In genomic region chr11:74867181-74867580, GRCm38 (mm10) we compare ENCODE assay signal across 9 mouse cellular contexts. TPM values are rescaled to one million over a fixed set of nuclear protein-coding genes. Genes with fewer than 3 reads are reported as not detected.
DNase-seq lines count a peak whose midpoint lies in the region; ATAC-seq and TF ChIP-seq lines count a peak whose summit lies in the region.
"Had no signal": no experiment of that assay in that cellular context is flagged by ENCODE, and none has a peak within 500 bp of the region (broad histone marks: within the 10 kb centered on the region; RNA-seq: fewer than 3 reads in every experiment).

No protein-coding gene starts in this region.

- H3K79me2 ChIP-seq in liver, adult 2 months (ENCODE audit: control insufficient read depth, insufficient read depth, low read length): no peaks in the 10 kb centered on the region

- H3K27ac ChIP-seq in liver, adult 2 months (replicated peaks; ENCODE audit: insufficient read depth, low read depth, low read length): no peak overlapping the region
- no peak overlapping the region for H3K27ac ChIP-seq in liver, postnatal 0 days (ENCODE audit: low read depth)
- H3K27ac ChIP-seq in brown adipose tissue, adult 24 weeks (replicated peaks; ENCODE audit: low read depth, low read length): 0 out of 2 replicates have a peak overlapping the region, but pooled peaks have one; percentile 32
- no peak overlapping the region for H3K27ac ChIP-seq in forebrain, embryonic 10.5 days

- WGBS in liver, adult 2 months: 27% methylated on average over 2 of the region's 2 CpGs
- 73% methylated on average over 2 of the region's 2 CpGs for WGBS in liver, postnatal 0 days (ENCODE audit: insufficient replicate concordance)
- 92% methylated on average over 2 of the region's 2 CpGs for WGBS in forebrain, embryonic 10.5 days

- peaks cover 19% of the 10 kb centered on the region for H3K4me1 ChIP-seq in liver, adult 2 months (ENCODE audit: control insufficient read depth, insufficient read depth, low read length)
- 0 out of 2 replicates have a peak, but pooled peaks cover 2% of the 10 kb centered on the region for H3K4me1 ChIP-seq in liver, postnatal 0 days (ENCODE audit: insufficient read depth)
- H3K4me1 ChIP-seq in brown adipose tissue, adult 24 weeks (ENCODE audit: control insufficient read depth, insufficient read depth, insufficient read length, low read length): peaks cover 9% of the 10 kb centered on the region; the same call in 1 of the 2 replicates
- peaks cover 16% of the 10 kb centered on the region for H3K4me1 ChIP-seq in forebrain, embryonic 10.5 days

- ATAC-seq in liver, postnatal 0 days: no peak
- ATAC-seq in granulocyte monocyte progenitor cell, adult 5-6 weeks (replicated peaks; ENCODE audit: poor library complexity, severe bottlenecking): no peak
- ATAC-seq in megakaryocyte, adult 5-6 weeks (ENCODE audit: poor library complexity, severe bottlenecking): no peak

- no peak for TF ChIP-seq POLR2A in liver, adult 2 months (IDR thresholded peaks at IDR 0.05; ENCODE audit: extremely low read depth, insufficient read depth, low read length)

- no peaks in the 10 kb centered on the region for H3K27me3 ChIP-seq in liver, adult 2 months (ENCODE audit: control insufficient read depth, insufficient read depth, low read length)
- H3K27me3 ChIP-seq in liver, postnatal 0 days (ENCODE audit: insufficient read depth, low read length): no peaks in the 10 kb centered on the region
- H3K27me3 ChIP-seq in forebrain, embryonic 10.5 days (ENCODE audit: poor library complexity, severe bottlenecking): no peaks in the 10 kb centered on the region

- no peak for TF ChIP-seq CTCF in liver, adult 2 months (IDR thresholded peaks at IDR 0.05; ENCODE audit: low read depth, low read length)
- no peak for TF ChIP-seq CTCF in liver, postnatal 0 days (IDR thresholded peaks at IDR 0.05; ENCODE audit: low read depth)

- no peak overlapping the region for H3K9ac ChIP-seq in liver, adult 2 months (ENCODE audit: low read depth, low read length)
- no peak overlapping the region for H3K9ac ChIP-seq in liver, postnatal 0 days (replicated peaks)

- H3K36me3 ChIP-seq in liver, adult 2 months (ENCODE audit: control insufficient read depth, insufficient read depth, low read length): no peaks in the 10 kb centered on the region
- peaks cover 3% of the 10 kb centered on the region; the same call in 1 of the 2 replicates for H3K36me3 ChIP-seq in liver, postnatal 0 days (replicated peaks; ENCODE audit: insufficient read depth, low read length)
- H3K36me3 ChIP-seq in forebrain, embryonic 10.5 days (replicated peaks): peaks cover 45% of the 10 kb centered on the region

- no peak for TF ChIP-seq EP300 in liver, postnatal 0 days (IDR thresholded peaks at IDR 0.05; ENCODE audit: low read depth)

- no peak overlapping the region for H3K4me2 ChIP-seq in liver, postnatal 0 days (ENCODE audit: low read depth, low read length)

- H3K9me3 ChIP-seq in liver, postnatal 0 days (ENCODE audit: low read length): no peaks in the 10 kb centered on the region
- H3K9me3 ChIP-seq in forebrain, embryonic 10.5 days: no peaks in the 10 kb centered on the region

- peak; percentile 99 for DNase-seq in liver, adult 2 months (ENCODE audit: extremely low read depth, low read depth, low spot score)
- DNase-seq in liver, postnatal 0 days: no peak
- peak; percentile 93 to 95 for DNase-seq in cerebellum, postnatal 36 days
- peak; percentile 74 to 82 for DNase-seq in kidney, postnatal 36 days
- no peak for DNase-seq in forebrain, embryonic 10.5 days (ENCODE audit: extremely low spot score, low spot score)
- DNase-seq: liver had no signal

- H3K4me3 ChIP-seq in liver, adult 2 months (ENCODE audit: insufficient read depth, low read depth, low read length): no peak overlapping the region
- H3K4me3 ChIP-seq in liver, postnatal 0 days (ENCODE audit: low read depth, low read length): no peak overlapping the region
- H3K4me3 ChIP-seq in brown adipose tissue, adult 24 weeks (ENCODE audit: insufficient read depth, low read depth, low read length): no peak overlapping the region
- H3K4me3 ChIP-seq in forebrain, embryonic 10.5 days: no peak overlapping the region

RNA-seq across cellular contexts. Expression of gene Sgsm2, which starts 29.7 kb away (rescaled TPM):
- 1.5 and 3.3 TPM in 2 replicates for total RNA-seq in liver, adult 2 months (2014; rRNA removed)
- polyA plus RNA-seq in liver, adult 2 months (2012; rRNA removed): 7.5 and 10.3 TPM in 2 replicates
- 0.79 and 0.87 TPM in 2 replicates for polyA plus RNA-seq in liver, postnatal 0 days (2015; fragmentation: Nextera tagmentation; extraction: Ambion mirVana)
- 2.6 and 3.0 TPM in 2 replicates for polyA plus RNA-seq in brown adipose tissue, adult 24 weeks (2012; ENCODE audit: insufficient read depth, insufficient read length, missing spikeins)
- 6.7 and 8.9 TPM in 2 replicates for total RNA-seq in granulocyte monocyte progenitor cell, adult 5-6 weeks (2014; fragmentation: Nextera tagmentation)
- 2.8 and 3.0 TPM in 2 replicates for total RNA-seq in granulocyte monocyte progenitor cell, adult 5-6 weeks (2017)
- total RNA-seq in megakaryocyte, adult 5-6 weeks (2015): 0.64 and 1.1 TPM in 2 replicates
- 1.2 and 1.6 TPM in 2 replicates for total RNA-seq in megakaryocyte, adult 5-6 weeks (2017)
- polyA plus RNA-seq in forebrain, embryonic 10.5 days (2016; fragmentation: Nextera tagmentation; extraction: Ambion mirVana): 6.5 and 6.8 TPM in 2 replicates

RNA-seq across cellular contexts. Expression of gene Tsr1, which starts 30.7 kb away (rescaled TPM):
- total RNA-seq in liver, adult 2 months (2014; rRNA removed): 9.0 and 10.1 TPM in 2 replicates
- polyA plus RNA-seq in liver, adult 2 months (2012; rRNA removed): 3.8 and 4.9 TPM in 2 replicates
- polyA plus RNA-seq in liver, postnatal 0 days (2015; fragmentation: Nextera tagmentation; extraction: Ambion mirVana): 13.4 and 14.7 TPM in 2 replicates
- polyA plus RNA-seq in brown adipose tissue, adult 24 weeks (2012; ENCODE audit: insufficient read depth, insufficient read length, missing spikeins): 7.0 and 8.4 TPM in 2 replicates
- 52.4 and 58.6 TPM in 2 replicates for total RNA-seq in granulocyte monocyte progenitor cell, adult 5-6 weeks (2014; fragmentation: Nextera tagmentation)
- 87.9 and 96.7 TPM in 2 replicates for total RNA-seq in granulocyte monocyte progenitor cell, adult 5-6 weeks (2017)
- 7.7 and 9.1 TPM in 2 replicates for total RNA-seq in megakaryocyte, adult 5-6 weeks (2015)
- total RNA-seq in megakaryocyte, adult 5-6 weeks (2017): 17.3 and 18.7 TPM in 2 replicates
- 63.0 and 66.1 TPM in 2 replicates for polyA plus RNA-seq in forebrain, embryonic 10.5 days (2016; fragmentation: Nextera tagmentation; extraction: Ambion mirVana)

RNA-seq across cellular contexts. Expression of gene Mnt, which starts 36.5 kb away (rescaled TPM):
- 1.0 and 1.1 TPM in 2 replicates for total RNA-seq in liver, adult 2 months (2014; rRNA removed)
- 4.1 and 4.7 TPM in 2 replicates for polyA plus RNA-seq in liver, adult 2 months (2012; rRNA removed)
- 1.3 and 1.4 TPM in 2 replicates for polyA plus RNA-seq in liver, postnatal 0 days (2015; fragmentation: Nextera tagmentation; extraction: Ambion mirVana)
- polyA plus RNA-seq in brown adipose tissue, adult 24 weeks (2012; ENCODE audit: insufficient read depth, insufficient read length, missing spikeins): 5.6 and 6.2 TPM in 2 replicates
- total RNA-seq in granulocyte monocyte progenitor cell, adult 5-6 weeks (2014; fragmentation: Nextera tagmentation): 14.4 and 20.2 TPM in 2 replicates
- total RNA-seq in granulocyte monocyte progenitor cell, adult 5-6 weeks (2017): 5.3 and 6.0 TPM in 2 replicates
- total RNA-seq in megakaryocyte, adult 5-6 weeks (2015): 14.5 and 17.0 TPM in 2 replicates
- total RNA-seq in megakaryocyte, adult 5-6 weeks (2017): 3.8 and 6.1 TPM in 2 replicates
- 4.7 and 4.9 TPM in 2 replicates for polyA plus RNA-seq in forebrain, embryonic 10.5 days (2016; fragmentation: Nextera tagmentation; extraction: Ambion mirVana)

RNA-seq across cellular contexts. Expression of gene Smg6, which starts 58.4 kb away (rescaled TPM):
- total RNA-seq in liver, adult 2 months (2014; rRNA removed): 12.8 and 17.2 TPM in 2 replicates
- 16.6 and 16.8 TPM in 2 replicates for polyA plus RNA-seq in liver, adult 2 months (2012; rRNA removed)
- 4.7 TPM in 2 replicates for polyA plus RNA-seq in liver, postnatal 0 days (2015; fragmentation: Nextera tagmentation; extraction: Ambion mirVana)
- 4.8 and 6.6 TPM in 2 replicates for polyA plus RNA-seq in brown adipose tissue, adult 24 weeks (2012; ENCODE audit: insufficient read depth, insufficient read length, missing spikeins)
- total RNA-seq in granulocyte monocyte progenitor cell, adult 5-6 weeks (2014; fragmentation: Nextera tagmentation): 26.8 and 26.9 TPM in 2 replicates
- total RNA-seq in granulocyte monocyte progenitor cell, adult 5-6 weeks (2017): 24.3 and 26.1 TPM in 2 replicates
- total RNA-seq in megakaryocyte, adult 5-6 weeks (2015): 13.4 and 15.9 TPM in 2 replicates
- total RNA-seq in megakaryocyte, adult 5-6 weeks (2017): 18.3 and 20.5 TPM in 2 replicates
- 18.3 and 18.5 TPM in 2 replicates for polyA plus RNA-seq in forebrain, embryonic 10.5 days (2016; fragmentation: Nextera tagmentation; extraction: Ambion mirVana)

RNA-seq across cellular contexts. Expression of gene Srr, which starts 58.6 kb away (rescaled TPM):
- total RNA-seq in liver, adult 2 months (2014; rRNA removed): 31.9 and 39.3 TPM in 2 replicates
- polyA plus RNA-seq in liver, adult 2 months (2012; rRNA removed): 24.2 and 35.3 TPM in 2 replicates
- 4.4 and 5.2 TPM in 2 replicates for polyA plus RNA-seq in liver, postnatal 0 days (2015; fragmentation: Nextera tagmentation; extraction: Ambion mirVana)
- 31.1 and 47.4 TPM in 2 replicates for polyA plus RNA-seq in brown adipose tissue, adult 24 weeks (2012; ENCODE audit: insufficient read depth, insufficient read length, missing spikeins)
- 5.6 and 16.8 TPM in 2 replicates for total RNA-seq in granulocyte monocyte progenitor cell, adult 5-6 weeks (2014; fragmentation: Nextera tagmentation)
- 3.2 and 10.2 TPM in 2 replicates for total RNA-seq in granulocyte monocyte progenitor cell, adult 5-6 weeks (2017)
- 6.1 and 7.7 TPM in 2 replicates for total RNA-seq in megakaryocyte, adult 5-6 weeks (2015)
- 3.3 and 8.5 TPM in 2 replicates for total RNA-seq in megakaryocyte, adult 5-6 weeks (2017)
- polyA plus RNA-seq in forebrain, embryonic 10.5 days (2016; fragmentation: Nextera tagmentation; extraction: Ambion mirVana): 15.6 and 16.7 TPM in 2 replicates

Comparison
In these comparisons a context has a peak if more than half of its experiments do, and no peak if none do; other contexts are left out.
1. DNase-seq: peak in liver, adult 2 months (single experiment), cerebellum, postnatal 36 days (2 of 2) and kidney, postnatal 36 days (2 of 2); none in liver, postnatal 0 days (single experiment) and forebrain, embryonic 10.5 days (single experiment).